Mouse (Mus musculus): ENCODE data around the gene 4930558K02Rik. TPM values are rescaled to one million over a fixed set of nuclear protein-coding genes. Genes with fewer than 3 reads are reported as not detected.

4930558K02Rik gene
- polyA plus RNA-seq, 1 experiment from 2014 or later, result not detected

DNA sequence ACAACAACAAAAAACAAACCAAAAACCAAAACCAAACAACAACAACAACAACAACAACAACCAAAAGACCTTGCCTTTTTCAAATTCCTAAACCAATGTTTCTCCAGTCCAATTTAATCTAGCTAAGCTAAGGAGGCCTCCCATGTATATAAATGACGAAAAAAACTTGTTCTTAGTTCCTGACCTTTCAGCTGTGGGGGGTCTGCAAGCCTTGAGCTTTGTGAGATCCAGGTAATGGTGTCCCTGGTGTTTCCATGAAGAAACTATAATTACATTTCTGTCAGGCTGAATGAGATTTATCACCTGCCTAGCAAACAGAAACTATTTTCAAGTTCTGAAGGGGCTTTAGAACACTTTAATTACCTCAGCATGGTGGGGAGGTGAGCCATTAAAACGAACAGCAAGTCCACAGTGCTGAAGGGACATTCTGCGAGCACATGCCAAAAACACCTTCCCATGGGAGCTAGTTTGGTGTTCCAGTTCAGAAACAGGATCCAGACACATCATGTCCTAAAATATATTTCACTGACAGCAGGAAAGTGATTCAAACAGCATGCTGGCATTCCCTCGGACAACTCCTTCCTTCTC, 4.6 kb upstream of the 4930558K02Rik start:
- H3K4me3 ChIP-seq (ENCODE audit: low read depth, low read length), result no peak overlapping the region
- no peaks in the 10 kb centered on the region for H3K27me3 ChIP-seq (ENCODE audit: insufficient read depth, low read length)
- H3K36me3 ChIP-seq (replicated peaks; ENCODE audit: insufficient read depth, low read length), result no peaks in the 10 kb centered on the region
- H3K9me3 ChIP-seq (ENCODE audit: low read length), result no peaks in the 10 kb centered on the region
- DNase-seq (no peak), ATAC-seq (no peak)
- H3K27ac ChIP-seq (ENCODE audit: low read depth), result no peak overlapping the region
- WGBS (ENCODE audit: insufficient replicate concordance), result 62% methylated on average over 4 of the region's 4 CpGs
- no peak overlapping the region for H3K9ac ChIP-seq (replicated peaks)
- TF ChIP-seq CTCF (IDR thresholded peaks at IDR 0.05; ENCODE audit: low read depth), result no peak
- no peaks in the 10 kb centered on the region for H3K4me1 ChIP-seq (ENCODE audit: insufficient read depth)
- no peak overlapping the region for H3K4me2 ChIP-seq (ENCODE audit: low read depth, low read length)

DNA sequence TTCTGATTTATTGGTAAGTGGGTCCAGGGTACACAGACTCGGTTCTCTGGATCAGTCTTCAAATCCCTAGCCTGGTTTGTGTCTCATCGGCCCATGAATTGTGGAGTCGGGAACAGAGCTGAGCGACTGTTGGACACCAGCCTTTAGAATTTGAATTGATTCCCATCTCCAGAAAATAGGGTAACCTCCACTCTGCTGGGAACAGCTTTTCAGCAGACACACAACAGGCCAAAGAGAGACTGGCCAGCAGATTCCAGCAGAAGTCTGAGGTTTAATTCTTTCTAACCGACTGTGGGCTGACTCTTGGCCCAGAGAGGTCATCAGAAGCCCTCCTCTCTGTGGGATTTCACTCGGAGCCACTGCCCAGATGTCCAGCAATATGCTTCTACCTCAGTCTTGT, 4.0 kb upstream of the 4930558K02Rik start:
- WGBS (ENCODE audit: insufficient replicate concordance), result 71% methylated on average over 6 of the region's 6 CpGs
- TF ChIP-seq CTCF (IDR thresholded peaks at IDR 0.05; ENCODE audit: low read depth) (no peak), EP300 (IDR thresholded peaks at IDR 0.05; ENCODE audit: low read depth) (no peak)

DNA sequence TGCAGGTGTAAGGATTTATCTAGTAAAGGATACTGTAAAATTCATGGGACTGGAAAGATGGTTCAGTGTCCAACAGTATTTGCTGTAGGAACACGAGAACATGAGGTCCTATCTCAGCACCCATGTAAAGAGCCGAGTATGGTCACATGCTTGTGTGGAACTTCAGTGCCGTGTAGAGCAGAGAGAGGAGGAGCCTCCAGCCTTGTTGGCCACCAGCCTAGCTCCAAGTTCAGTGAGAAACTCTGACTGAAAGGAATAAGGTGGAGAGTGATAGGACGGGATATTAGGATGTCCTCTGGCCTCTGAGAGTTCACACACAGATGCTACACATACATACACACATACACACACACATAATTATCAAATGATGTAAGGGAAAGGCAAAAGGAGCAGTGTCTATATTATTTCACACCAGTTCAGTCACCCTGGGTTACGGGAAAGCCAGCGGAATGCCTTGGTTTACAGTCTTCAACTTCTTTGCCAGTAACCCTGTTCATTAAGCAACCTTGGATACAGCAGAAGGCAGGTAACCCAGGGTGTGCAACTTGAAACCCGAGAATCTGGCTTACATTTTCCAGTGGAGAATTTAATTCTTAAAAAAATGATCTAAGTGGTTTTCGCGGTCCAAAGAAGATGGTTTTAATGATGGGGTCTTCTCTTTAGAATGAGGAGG, 1.3 kb upstream of the 4930558K02Rik start:
- H3K36me3 ChIP-seq (replicated peaks; ENCODE audit: insufficient read depth, low read length), result no peaks in the 10 kb centered on the region

More for the DNA sequence above, 4.0 kb upstream of the 4930558K02Rik start:
- no peaks in the 10 kb centered on the region for H3K27me3 ChIP-seq (ENCODE audit: insufficient read depth, low read length)
- no peak overlapping the region for H3K9ac ChIP-seq (replicated peaks)
- H3K4me1 ChIP-seq (ENCODE audit: insufficient read depth), result no peaks in the 10 kb centered on the region
- no peak overlapping the region for H3K4me3 ChIP-seq (ENCODE audit: low read depth, low read length)
- H3K4me2 ChIP-seq (ENCODE audit: low read depth, low read length), result no peak overlapping the region
- no peak for DNase-seq
- no peaks in the 10 kb centered on the region for H3K36me3 ChIP-seq (replicated peaks; ENCODE audit: insufficient read depth, low read length)
- no peak for ATAC-seq
- no peak overlapping the region for H3K27ac ChIP-seq (ENCODE audit: low read depth)
- no peaks in the 10 kb centered on the region for H3K9me3 ChIP-seq (ENCODE audit: low read length)

DNA sequence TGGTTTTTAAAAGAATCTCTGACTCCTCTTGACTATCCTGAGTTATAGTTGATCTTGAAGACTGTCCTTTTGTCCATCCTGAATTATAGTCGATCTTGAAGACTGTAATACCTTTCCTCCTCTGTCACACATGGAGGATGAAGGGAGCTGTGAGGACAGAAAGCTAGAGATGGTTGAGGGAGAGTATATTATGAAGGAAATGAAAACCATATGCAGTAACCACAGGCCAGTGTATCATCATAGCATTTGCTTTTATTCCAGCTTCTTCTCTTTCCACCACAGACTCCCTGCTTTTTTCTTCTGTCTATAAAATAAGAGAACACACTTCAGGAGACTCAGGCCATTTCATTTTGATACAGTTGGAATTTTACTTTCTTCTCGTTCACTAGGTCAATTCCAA, 610 bp upstream of the 4930558K02Rik start:
- DNase-seq (no peak), ATAC-seq (no peak)
- TF ChIP-seq CTCF (IDR thresholded peaks at IDR 0.05; ENCODE audit: low read depth), result no peak
- Histone ChIP-seq H3K4me3 (ENCODE audit: low read depth, low read length) (no peak overlapping the region), H3K27ac (ENCODE audit: low read depth) (no peak overlapping the region), H3K27me3 (ENCODE audit: insufficient read depth, low read length) (no peaks in the 10 kb centered on the region), H3K36me3 (replicated peaks; ENCODE audit: insufficient read depth, low read length) (no peaks in the 10 kb centered on the region), H3K4me2 (ENCODE audit: low read depth, low read length) (no peak overlapping the region), H3K9me3 (ENCODE audit: low read length) (no peaks in the 10 kb centered on the region), H3K9ac (replicated peaks) (no peak overlapping the region), H3K4me1 (ENCODE audit: insufficient read depth) (peaks cover 6% of the 10 kb centered on the region; the same call in 1 of the 2 replicates)
- WGBS (ENCODE audit: insufficient replicate concordance), result 67% methylated on average over 2 of the region's 2 CpGs

More for the DNA sequence above, 1.3 kb upstream of the 4930558K02Rik start:
- Histone ChIP-seq H3K4me1 (ENCODE audit: insufficient read depth) (peaks cover 6% of the 10 kb centered on the region; the same call in 1 of the 2 replicates), H3K9ac (replicated peaks) (no peak overlapping the region), H3K27ac (ENCODE audit: low read depth) (no peak overlapping the region), H3K9me3 (ENCODE audit: low read length) (no peaks in the 10 kb centered on the region), H3K4me2 (ENCODE audit: low read depth, low read length) (no peak overlapping the region), H3K4me3 (ENCODE audit: low read depth, low read length) (no peak overlapping the region), H3K27me3 (ENCODE audit: insufficient read depth, low read length) (no peaks in the 10 kb centered on the region)
- no peak for DNase-seq
- ATAC-seq, result no peak
- TF ChIP-seq CTCF (IDR thresholded peaks at IDR 0.05; ENCODE audit: low read depth), result no peak
- no peak for TF ChIP-seq EP300 (IDR thresholded peaks at IDR 0.05; ENCODE audit: low read depth)
- 75% methylated on average over 9 of the region's 9 CpGs for WGBS (ENCODE audit: insufficient replicate concordance)

DNA sequence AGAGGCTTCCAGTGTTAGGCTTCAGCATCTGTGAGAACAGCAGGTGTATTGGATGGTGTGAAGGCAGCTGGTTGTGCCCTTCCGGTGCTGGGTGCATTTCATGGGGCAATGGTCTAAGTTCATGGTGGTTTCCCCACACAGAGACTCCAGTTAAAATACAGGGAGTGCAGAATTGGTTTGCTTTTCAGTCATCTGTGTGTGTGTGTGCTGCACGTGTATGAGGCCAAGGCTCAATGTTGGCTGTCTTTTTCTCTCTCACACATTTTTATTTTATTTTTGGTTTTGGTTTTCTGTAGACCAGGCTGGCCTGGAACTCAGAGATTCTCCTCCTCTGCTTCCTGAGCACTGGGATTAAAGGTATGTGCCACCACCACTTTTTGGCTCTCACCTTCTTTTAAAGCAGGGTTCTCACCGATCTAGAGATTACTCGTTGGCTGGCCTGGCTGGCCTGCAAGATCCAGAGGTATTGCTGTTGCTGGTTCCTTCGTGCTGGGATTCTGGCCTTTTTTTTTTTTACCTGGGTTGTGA, 1.2 kb downstream of the 4930558K02Rik start:
- no peaks in the 10 kb centered on the region for H3K9me3 ChIP-seq (ENCODE audit: low read length)
- no peak overlapping the region for H3K4me3 ChIP-seq (ENCODE audit: low read depth, low read length)
- H3K27me3 ChIP-seq (ENCODE audit: insufficient read depth, low read length), result no peaks in the 10 kb centered on the region
- no peaks in the 10 kb centered on the region for H3K36me3 ChIP-seq (replicated peaks; ENCODE audit: insufficient read depth, low read length)
- WGBS (ENCODE audit: insufficient replicate concordance), result 80% methylated on average over 5 of the region's 5 CpGs
- ATAC-seq, result no peak
- peaks cover 12% of the 10 kb centered on the region; the same call in 1 of the 2 replicates for H3K4me1 ChIP-seq (ENCODE audit: insufficient read depth)
- no peak overlapping the region for H3K4me2 ChIP-seq (ENCODE audit: low read depth, low read length)
- H3K9ac ChIP-seq (replicated peaks), result no peak overlapping the region
- no peak overlapping the region for H3K27ac ChIP-seq (ENCODE audit: low read depth)
- no peak for TF ChIP-seq EP300 (IDR thresholded peaks at IDR 0.05; ENCODE audit: low read depth)
- TF ChIP-seq CTCF (IDR thresholded peaks at IDR 0.05; ENCODE audit: low read depth), result no peak
- no peak for DNase-seq

DNA sequence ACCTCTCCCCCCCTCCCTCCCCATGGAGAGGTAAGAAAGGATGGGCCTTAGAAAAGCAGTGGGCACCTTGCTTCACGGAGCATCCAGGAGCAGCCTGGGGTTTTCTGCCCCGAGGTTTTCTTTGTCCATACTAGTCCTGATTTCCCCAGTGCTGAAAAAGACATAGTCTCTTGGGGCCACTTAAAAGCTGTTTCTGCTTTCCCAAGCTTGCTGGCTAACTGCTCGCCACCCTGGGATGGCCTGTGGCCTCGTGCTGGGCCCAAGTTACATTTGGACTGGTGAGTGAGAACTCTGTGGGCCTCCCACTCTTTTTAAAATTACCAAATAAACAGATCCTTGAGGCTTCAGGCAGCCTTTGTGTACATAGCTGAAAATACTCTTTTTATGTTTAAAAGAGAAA, 2.1 kb downstream of the 4930558K02Rik start:
- H3K27me3 ChIP-seq (ENCODE audit: insufficient read depth, low read length), result no peaks in the 10 kb centered on the region
- H3K4me1 ChIP-seq (ENCODE audit: insufficient read depth), result peaks cover 12% of the 10 kb centered on the region; the same call in 1 of the 2 replicates
- no peak for TF ChIP-seq CTCF (IDR thresholded peaks at IDR 0.05; ENCODE audit: low read depth)
- no peak for TF ChIP-seq EP300 (IDR thresholded peaks at IDR 0.05; ENCODE audit: low read depth)
- no peak overlapping the region for H3K27ac ChIP-seq (ENCODE audit: low read depth)
- H3K4me3 ChIP-seq (ENCODE audit: low read depth, low read length), result no peak overlapping the region
- ATAC-seq (no peak), DNase-seq (no peak)
- H3K9ac ChIP-seq (replicated peaks), result no peak overlapping the region
- no peak overlapping the region for H3K4me2 ChIP-seq (ENCODE audit: low read depth, low read length)
- WGBS (ENCODE audit: insufficient replicate concordance), result 79% methylated on average over 4 of the region's 4 CpGs
- no peaks in the 10 kb centered on the region for H3K36me3 ChIP-seq (replicated peaks; ENCODE audit: insufficient read depth, low read length)
- H3K9me3 ChIP-seq (ENCODE audit: low read length), result no peaks in the 10 kb centered on the region

All from liver, postnatal 0 days (tissue).